Mouse (Mus musculus) E14TG2a.4 (cell line): ENCODE data around the gene Mpz.

Experiments
- CTCF ChIP-seq: conservative IDR thresholded peaks from 2 replicates; pipeline ENCODE4 v1.5.1; 2014; ENCODE audit warnings: low read length
- NANOG ChIP-seq: IDR thresholded peaks from 2 replicates; pipeline ENCODE4 v1.6.1; 2014; ENCODE audit warnings: borderline replicate concordance, low read length, mixed read lengths

DNA sequence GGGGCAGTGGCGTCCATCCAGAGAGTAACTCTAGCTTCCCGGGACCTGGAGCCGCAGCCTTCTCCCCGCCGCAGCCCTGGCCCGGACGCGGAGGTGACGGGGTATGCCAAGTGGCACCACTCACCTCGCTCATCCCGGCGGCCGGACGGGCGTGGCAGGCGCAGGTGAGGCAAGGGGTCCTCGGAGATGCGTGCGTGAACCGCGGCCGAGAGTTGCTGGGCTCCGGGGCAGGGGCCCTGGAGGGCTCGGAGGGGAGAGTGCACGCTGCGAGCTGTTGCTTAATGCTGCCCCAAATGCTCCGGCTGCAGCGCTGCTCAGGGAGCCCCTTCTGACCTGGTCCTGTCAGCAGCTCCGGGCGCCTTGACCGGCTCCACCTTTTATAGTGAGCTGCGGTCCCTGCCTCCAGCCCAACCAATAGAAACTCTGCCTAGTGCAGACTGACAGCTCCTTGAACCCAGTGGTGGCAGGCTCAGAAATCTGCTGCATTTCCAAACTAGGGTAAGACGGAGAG lies 45.4 kb downstream of the Mpz start, which contains the start of gene Pcp4l1:
- no peak for TF ChIP-seq CTCF
- TF ChIP-seq NANOG, result no peak
